Mouse (Mus musculus): Measurements from ENCODE around the gene Gm42688.
"Not testable (repeated sequence)": the region's sequence is repeated elsewhere in the genome, so short reads cannot be mapped to it uniquely, and the experiment has no call there.

The Gm42688 gene

GRCm38 (mm10) chr6:83140044-83140443 is 38.6 kb downstream of the Gm42688 start:
- DNase-seq (ENCODE audit: low spot score in 2 of 2) = no peak

- no peak for DNase-seq (ENCODE audit: low spot score in 2 of 2)
Observed at GRCm38 (mm10) chr6:83141636-83142035, 40.2 kb downstream of the Gm42688 start.

GRCm38 (mm10) chr6:83142211-83142731 is 40.9 kb downstream of the Gm42688 start:
- peak; percentile 50 to 53 for DNase-seq (ENCODE audit: low spot score in 2 of 2)

- no peak for DNase-seq (ENCODE audit: low spot score in 2 of 2)
Observed at GRCm38 (mm10) chr6:83142886-83143285, 41.5 kb downstream of the Gm42688 start.

GRCm38 (mm10) chr6:83145209-83145608 is 43.8 kb downstream of the Gm42688 start:
- no peak for DNase-seq (ENCODE audit: low spot score in 2 of 2)

- no peak for DNase-seq (ENCODE audit: low spot score in 2 of 2)
Observed at GRCm38 (mm10) chr6:83145805-83146204, 44.4 kb downstream of the Gm42688 start.

- no peak for DNase-seq (ENCODE audit: low spot score in 2 of 2)
Observed at GRCm38 (mm10) chr6:83147280-83147679, 45.9 kb downstream of the Gm42688 start.

- no peak for DNase-seq (ENCODE audit: low spot score in 2 of 2)
Observed at GRCm38 (mm10) chr6:83151721-83152120, 50.3 kb downstream of the Gm42688 start.

- no peak for DNase-seq (ENCODE audit: low spot score in 2 of 2)
Observed at GRCm38 (mm10) chr6:83153038-83153437, 51.6 kb downstream of the Gm42688 start.

- DNase-seq (ENCODE audit: low spot score in 2 of 2) = no peak
Observed at GRCm38 (mm10) chr6:83153485-83153884, 52.1 kb downstream of the Gm42688 start.

- no peak for DNase-seq (ENCODE audit: low spot score in 2 of 2)
Observed at GRCm38 (mm10) chr6:83155552-83156238, 54.3 kb downstream of the Gm42688 start.

- DNase-seq (ENCODE audit: low spot score in 2 of 2) = peak; percentile 49 to 62
Observed at GRCm38 (mm10) chr6:83156259-83156684, 54.9 kb downstream of the Gm42688 start, which contains the start of the genes Wdr54 and 1700003E16Rik. Gene Wdr54 (minus strand): TSS chr6:83156397. Gene 1700003E16Rik (plus strand): TSS chr6:83156404.

- DNase-seq (ENCODE audit: low spot score in 2 of 2) = not testable (repeated sequence)
Observed at GRCm38 (mm10) chr6:83159456-83159855, 58.0 kb downstream of the Gm42688 start.

All from frontal cortex, postnatal 25 days (tissue).